Mouse (Mus musculus) urinary bladder, postnatal 0 days (tissue): ENCODE measurements around the gene Rab40c. TPM values are rescaled to one million over a fixed set of nuclear protein-coding genes. Genes with fewer than 3 reads are reported as not detected.

Experiments
- polyA plus RNA-seq: library from polyadenylated mRNA; unstranded; fragments of >200 nt; fragmentation: Nextera tagmentation; extraction: Ambion mirVana; gene quantifications from 2 replicates; pipeline ENCODE4 v1.2.1, GENCODE M21; 2015

Rab40c gene
- 16.7 and 18.7 TPM in 2 replicates for polyA plus RNA-seq

GRCm38 (mm10) chr17:25919144-25919785 is at the start of gene Rab40c:
Gene Rab40c, minus strand, starts transcription at chr17:25919727.

GRCm38 (mm10) chr17:25951803-25952623 is 32.5 kb upstream of the Rab40c start, which contains the start of gene A930017K11Rik:
Gene A930017K11Rik, minus strand, starts transcription at chr17:25952565.

GRCm38 (mm10) chr17:25944366-25945163 is 25.0 kb upstream of the Rab40c start, which contains the start of the genes Pigq and Nhlrc4:
Gene Pigq, minus strand, starts transcription at chr17:25944936.
Gene Nhlrc4, minus strand, starts transcription at chr17:25944961.

GRCm38 (mm10) chr17:25880196-25880910 is 39.2 kb downstream of the Rab40c start, which contains the start of gene Wfikkn1:
Gene Wfikkn1, minus strand, starts transcription at chr17:25880858.

GRCm38 (mm10) chr17:25874721-25875170 is 44.8 kb downstream of the Rab40c start, which contains the start of gene Mettl26:
Gene Mettl26, plus strand, starts transcription at chr17:25875074.

GRCm38 (mm10) chr17:25868601-25869191 is 50.8 kb downstream of the Rab40c start, which contains the start of gene Mcrip2:
Gene Mcrip2, minus strand, starts transcription at chr17:25868764.

GRCm38 (mm10) chr17:25860832-25861703 is 58.5 kb downstream of the Rab40c start, which contains the start of gene Wdr90:
Gene Wdr90, minus strand, starts transcription at chr17:25861501.

GRCm38 (mm10) chr17:25844396-25844901 is 75.1 kb downstream of the Rab40c start, which contains the start of gene Rhot2:
Gene Rhot2, minus strand, starts transcription at chr17:25844851.

GRCm38 (mm10) chr17:25841117-25841880 is 78.2 kb downstream of the Rab40c start, which contains the start of gene Gm20683:
Gene Gm20683, minus strand, starts transcription at chr17:25841763.

GRCm38 (mm10) chr17:25837076-25837410 is 82.5 kb downstream of the Rab40c start, which contains the start of gene Rhbdl1:
Gene Rhbdl1, minus strand, starts transcription at chr17:25837295.

GRCm38 (mm10) chr17:25833291-25833663 is 86.2 kb downstream of the Rab40c start, which contains the start of gene Stub1:
Gene Stub1, minus strand, starts transcription at chr17:25833404.

Other genes with a start within 250 kb of the Rab40c start
- gene Gng13, start 202.6 kb downstream of the Rab40c start, polyA plus RNA-seq, result 0.63 and 2.2 TPM in 2 replicates
- 6.3 and 7.4 TPM in 2 replicates for gene Chtf18, start 192.3 kb downstream of the Rab40c start, polyA plus RNA-seq
- 8.7 and 12.9 TPM in 2 replicates for gene Rpusd1, start 192.1 kb downstream of the Rab40c start, polyA plus RNA-seq
- gene Mslnl, start 183.7 kb downstream of the Rab40c start, polyA plus RNA-seq, result 0.06 and 0.07 TPM in 2 replicates
- 160 and 189 TPM in 2 replicates for gene Msln, start 165.3 kb downstream of the Rab40c start, polyA plus RNA-seq
- gene Narfl, start 146.0 kb downstream of the Rab40c start, polyA plus RNA-seq, result 19.4 and 20.0 TPM in 2 replicates
- gene Haghl, start 134.1 kb downstream of the Rab40c start, polyA plus RNA-seq, result 37.6 and 41.6 TPM in 2 replicates
- gene Ccdc78, start 133.1 kb downstream of the Rab40c start, polyA plus RNA-seq, result 0.24 and 0.27 TPM in 2 replicates
- 79.0 and 85.2 TPM in 2 replicates for gene Fam173a, start 126.8 kb downstream of the Rab40c start, polyA plus RNA-seq
- 0.25 TPM in 1 of 2 replicates, not detected in the other for gene AC134908.4, start 124.1 kb downstream of the Rab40c start, polyA plus RNA-seq
- 22.7 and 22.9 TPM in 2 replicates for gene Metrn, start 122.6 kb downstream of the Rab40c start, polyA plus RNA-seq
- gene Fbxl16, start 110.6 kb downstream of the Rab40c start, polyA plus RNA-seq, result 1.4 and 1.8 TPM in 2 replicates
- gene Wdr24, start 96.1 kb downstream of the Rab40c start, polyA plus RNA-seq, result 10.9 and 11.6 TPM in 2 replicates
- gene Jmjd8, start 90.9 kb downstream of the Rab40c start, polyA plus RNA-seq, result 29.1 and 29.4 TPM in 2 replicates
- gene Stub1, start 86.3 kb downstream of the Rab40c start, polyA plus RNA-seq, result 207 and 208 TPM in 2 replicates
- 5.1 and 6.3 TPM in 2 replicates for gene Rhbdl1, start 82.4 kb downstream of the Rab40c start, polyA plus RNA-seq
- 1.8 and 2.3 TPM in 2 replicates for gene Gm20683, start 78.0 kb downstream of the Rab40c start, polyA plus RNA-seq
- 9.2 and 11.0 TPM in 2 replicates for gene Rhot2, start 74.9 kb downstream of the Rab40c start, polyA plus RNA-seq
- 5.9 and 6.2 TPM in 2 replicates for gene Wdr90, start 58.2 kb downstream of the Rab40c start, polyA plus RNA-seq
- 13.1 and 18.2 TPM in 2 replicates for gene Mcrip2, start 51.0 kb downstream of the Rab40c start, polyA plus RNA-seq
- gene Mettl26, start 44.7 kb downstream of the Rab40c start, polyA plus RNA-seq, result 36.1 and 44.4 TPM in 2 replicates
- 0.12 and 0.22 TPM in 2 replicates for gene Wfikkn1, start 38.9 kb downstream of the Rab40c start, polyA plus RNA-seq
- 27.5 and 29.1 TPM in 2 replicates for gene Pigq, start 25.2 kb upstream of the Rab40c start, polyA plus RNA-seq
- gene Nhlrc4, start 25.2 kb upstream of the Rab40c start, polyA plus RNA-seq, result not detected in 2 replicates
- gene A930017K11Rik, start 32.8 kb upstream of the Rab40c start, polyA plus RNA-seq, result 0.07 TPM in 1 of 2 replicates, not detected in the other
- 13.4 and 16.2 TPM in 2 replicates for gene Capn15, start 66.1 kb upstream of the Rab40c start, polyA plus RNA-seq
- 7.8 and 8.2 TPM in 2 replicates for gene Rab11fip3, start 149.8 kb upstream of the Rab40c start, polyA plus RNA-seq
- gene Decr2, start 170.6 kb upstream of the Rab40c start, polyA plus RNA-seq, result 74.4 and 84.5 TPM in 2 replicates
- gene Nme4, start 175.9 kb upstream of the Rab40c start, polyA plus RNA-seq, result 21.8 and 22.5 TPM in 2 replicates
- 3.1 and 4.2 TPM in 2 replicates for gene Tmem8, start 193.6 kb upstream of the Rab40c start, polyA plus RNA-seq
- gene Mrpl28, start 203.8 kb upstream of the Rab40c start, polyA plus RNA-seq, result 116 and 122 TPM in 2 replicates
- 5.2 and 7.5 TPM in 2 replicates for gene Axin1, start 219.0 kb upstream of the Rab40c start, polyA plus RNA-seq